Mouse (Mus musculus): ENCODE results near the gene Crygb.
"Not testable (repeated sequence)": the region's sequence is repeated elsewhere in the genome, so short reads cannot be mapped to it uniquely, and the experiment has no call there.

Crygb gene

DNA sequence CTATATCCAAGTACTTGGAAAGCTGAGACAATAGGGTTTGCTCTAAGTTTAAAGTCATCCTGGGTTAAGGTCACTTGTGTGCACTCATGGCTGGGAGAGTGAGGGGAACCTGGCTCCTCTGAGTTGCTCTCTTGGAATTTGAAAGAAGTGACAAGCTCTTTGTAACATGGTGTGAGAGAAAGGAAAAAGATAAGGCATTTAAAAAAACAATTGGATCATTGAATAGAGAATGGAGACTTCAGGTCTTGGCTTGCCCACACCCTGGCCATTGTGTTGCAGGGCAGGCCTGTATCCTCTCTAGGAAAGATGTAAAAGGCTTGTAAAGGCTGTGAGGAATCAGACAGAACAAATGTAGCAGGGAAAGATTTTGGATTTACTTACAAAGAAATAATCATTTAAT lies 14.2 kb downstream of the Crygb start:
- DNase-seq (ENCODE audit: low read depth), result no peak

GRCm38 (mm10) chr1:65064201-65064600 lies 17.9 kb downstream of the Crygb start:
- DNase-seq (ENCODE audit: low read depth), result no peak

DNA sequence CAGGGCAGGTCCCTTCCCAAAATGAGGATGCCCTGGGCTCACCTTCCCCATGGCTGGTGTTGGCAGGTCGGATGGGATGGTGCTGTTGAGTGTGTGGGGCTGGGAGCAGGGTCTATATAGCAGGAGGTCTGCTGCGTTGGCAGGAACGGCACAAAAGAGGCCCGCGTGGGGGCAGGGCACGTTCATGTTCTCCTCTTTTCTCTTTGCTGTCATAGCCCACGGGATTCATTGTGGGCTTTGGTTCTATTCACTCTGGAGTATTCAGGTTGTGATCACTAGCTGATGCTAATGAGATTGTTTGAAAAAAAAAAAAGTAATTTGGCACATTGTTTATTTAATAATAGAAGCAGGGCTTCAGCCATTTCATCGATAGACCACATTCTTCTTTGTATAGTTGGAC lies 18.7 kb downstream of the Crygb start, which contains the start of gene Crygd:
Gene Crygd (minus strand): TSS at position 101 of the 400 bp plus-strand sequence.
- no peak for DNase-seq (ENCODE audit: low read depth)

DNA sequence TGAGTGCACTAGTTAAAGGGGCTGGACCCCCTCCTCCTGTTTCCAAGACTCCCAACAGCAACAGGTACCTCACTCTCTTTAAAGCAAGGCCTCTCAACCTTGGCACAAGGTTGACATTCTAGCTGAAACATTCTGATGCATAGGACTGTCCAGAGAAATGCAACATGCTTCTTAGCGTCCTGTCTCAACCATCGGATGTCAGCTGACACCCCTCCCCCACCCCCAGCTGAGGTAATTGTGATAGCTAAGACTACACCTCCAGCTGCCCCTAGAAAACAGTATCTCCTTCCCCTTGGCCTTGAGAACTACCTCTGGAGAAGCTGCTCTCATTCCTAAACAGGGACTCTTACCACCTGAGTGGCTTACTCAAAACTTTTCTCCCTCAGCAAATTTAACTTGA lies 29.9 kb downstream of the Crygb start:
- DNase-seq (ENCODE audit: low read depth), result no peak

DNA sequence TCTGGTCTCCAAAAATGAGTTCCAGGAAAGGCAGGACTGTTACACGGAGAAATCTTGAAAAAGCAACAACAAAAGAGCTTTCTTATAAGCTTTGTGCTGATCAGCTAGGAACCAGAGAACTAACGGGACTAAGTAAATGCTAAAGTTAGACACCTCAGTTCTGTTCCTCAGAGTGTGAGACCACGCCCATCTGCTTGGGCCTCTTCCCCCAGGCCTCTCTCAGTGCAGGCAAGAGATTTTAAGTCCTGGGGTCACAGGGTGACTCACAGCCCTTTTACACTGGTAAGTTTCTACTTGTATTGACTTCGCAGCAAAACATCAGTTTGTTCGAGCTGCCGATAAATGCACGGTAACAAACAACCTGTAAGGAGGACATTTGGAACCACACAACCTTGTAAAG lies 30.4 kb downstream of the Crygb start:
- no peak for DNase-seq (ENCODE audit: low read depth)

- DNase-seq (ENCODE audit: low read depth), result not testable (repeated sequence)
Measured at GRCm38 (mm10) chr1:65050952-65051351, 31.1 kb downstream of the Crygb start, which contains the start of gene Cryge. Gene Cryge (minus strand): TSS chr1:65051149.

GRCm38 (mm10) chr1:65048781-65049180 lies 33.3 kb downstream of the Crygb start:
- DNase-seq (ENCODE audit: low read depth), result no peak

GRCm38 (mm10) chr1:65046401-65047109 lies 35.5 kb downstream of the Crygb start:
- peak; percentile 7 for DNase-seq (ENCODE audit: low read depth)

- DNase-seq (ENCODE audit: low read depth), result no peak
Measured at GRCm38 (mm10) chr1:65043433-65043832, 38.7 kb downstream of the Crygb start.

GRCm38 (mm10) chr1:65041837-65042236 lies 40.3 kb downstream of the Crygb start:
- no peak for DNase-seq (ENCODE audit: low read depth)

GRCm38 (mm10) chr1:65040806-65041205 lies 41.3 kb downstream of the Crygb start:
- no peak for DNase-seq (ENCODE audit: low read depth)

DNA sequence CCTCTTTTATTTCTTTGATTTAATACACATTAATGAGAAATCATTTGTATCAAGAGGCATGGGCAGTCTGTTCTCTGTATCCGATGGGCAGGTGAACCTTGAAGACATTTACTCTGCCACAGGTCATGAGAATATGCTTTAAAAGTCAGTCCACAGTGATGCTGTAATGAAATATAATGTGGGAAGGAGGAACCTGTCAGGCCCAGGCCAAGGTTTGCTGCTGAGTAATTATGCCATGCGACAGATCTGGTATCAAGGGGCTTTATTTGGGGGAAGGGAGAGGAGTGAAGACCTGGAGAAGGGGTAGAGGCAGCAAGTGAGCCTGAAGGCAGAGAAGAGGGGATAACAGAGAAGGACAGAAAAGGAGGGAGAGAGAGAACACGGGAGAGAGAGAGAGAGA lies 42.4 kb downstream of the Crygb start:
- DNase-seq (ENCODE audit: low read depth), result no peak

- DNase-seq (ENCODE audit: low read depth), result no peak
Measured at GRCm38 (mm10) chr1:65037542-65037941, 44.5 kb downstream of the Crygb start.

GRCm38 (mm10) chr1:65035513-65035912 lies 46.6 kb downstream of the Crygb start:
- DNase-seq (ENCODE audit: low read depth), result no peak

GRCm38 (mm10) chr1:65032641-65033040 lies 49.4 kb downstream of the Crygb start, which contains the start of gene Akr1cl:
Gene Akr1cl (minus strand): TSS chr1:65032759.
- no peak for DNase-seq (ENCODE audit: low read depth)

Measured in naive thymus-derived CD4-positive, alpha-beta T cell, adult 2 months (primary cell).